Mouse (Mus musculus) urinary bladder, adult 18-20 months (tissue): ENCODE results near the gene Eif4g3.

Experiments used
- DNase-seq, 2 experiments: peaks; one replicate each; pipeline ENCODE4 v3.0.0; 2022; ENCODE audit warnings: low spot score in 2 of 2, mixed read lengths in 2 of 2

Eif4g3 gene

GRCm38 (mm10) chr4:138161550-138161949 lies 168.7 kb downstream of the Eif4g3 start:
- no peak for DNase-seq

DNA sequence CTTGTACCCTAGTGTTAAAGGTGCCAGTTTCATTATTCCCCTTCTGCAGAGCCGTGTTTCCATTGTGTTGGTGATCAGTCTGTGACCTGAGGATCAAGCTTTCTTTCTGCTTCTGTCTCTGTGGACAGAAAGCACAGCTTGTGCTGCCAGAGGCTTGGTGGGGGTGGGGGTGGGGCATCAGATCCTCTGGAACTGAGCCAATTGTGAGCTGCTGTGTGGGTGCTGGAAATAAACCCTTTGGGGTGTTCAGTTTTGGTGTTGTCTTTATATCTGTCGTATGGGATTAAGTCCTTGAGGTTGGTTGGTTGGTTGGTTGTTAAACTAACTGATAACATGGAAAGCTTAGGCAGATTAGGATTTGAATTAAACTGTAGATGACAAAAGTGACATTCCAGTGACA lies 171.0 kb downstream of the Eif4g3 start:
- DNase-seq: no peak

- no peak for DNase-seq
Measured at GRCm38 (mm10) chr4:138164860-138165259, 172.0 kb downstream of the Eif4g3 start.

DNA sequence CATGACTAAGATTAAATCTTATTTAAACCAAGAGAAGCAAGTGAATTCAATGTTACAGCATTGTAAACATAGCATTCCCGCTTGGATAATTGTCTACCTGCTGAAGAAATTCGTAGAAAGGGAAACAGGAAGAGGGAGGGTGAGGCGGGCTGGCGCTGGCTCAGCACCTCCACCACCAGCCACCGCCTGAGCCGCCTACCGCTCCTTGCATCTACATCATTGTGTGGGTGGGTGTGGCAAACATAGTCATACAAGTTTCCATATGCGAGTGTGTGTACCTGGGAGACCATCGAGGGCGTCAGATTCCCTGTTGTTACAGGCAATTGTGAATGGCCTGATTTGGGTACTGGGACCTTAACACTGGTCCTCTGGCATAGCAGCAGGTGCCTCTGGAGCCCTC lies 173.7 kb downstream of the Eif4g3 start:
- DNase-seq: no peak

GRCm38 (mm10) chr4:138168162-138168561 lies 175.3 kb downstream of the Eif4g3 start:
- no peak for DNase-seq

GRCm38 (mm10) chr4:138169420-138169819 lies 176.6 kb downstream of the Eif4g3 start:
- DNase-seq: no peak

DNA sequence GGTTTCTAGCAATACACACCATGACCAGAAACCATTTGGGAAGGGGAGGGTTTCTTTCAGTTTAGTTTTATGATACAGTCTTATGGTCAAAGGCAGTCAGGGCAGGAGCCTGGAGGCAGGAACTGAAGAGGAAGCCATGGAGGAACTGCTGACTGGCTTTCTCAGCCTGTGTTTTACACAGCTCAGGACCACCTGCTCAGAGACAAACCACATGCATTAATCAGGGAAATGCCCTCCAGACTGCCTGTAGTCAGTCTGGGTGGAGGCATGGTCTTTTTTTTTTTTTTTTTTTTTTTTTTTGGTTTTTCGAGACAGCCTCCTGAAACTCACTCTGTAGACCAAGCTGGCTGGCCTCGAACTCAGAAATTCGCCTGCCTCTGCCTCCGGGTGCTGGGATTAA lies 179.9 kb downstream of the Eif4g3 start:
- no peak for DNase-seq

DNA sequence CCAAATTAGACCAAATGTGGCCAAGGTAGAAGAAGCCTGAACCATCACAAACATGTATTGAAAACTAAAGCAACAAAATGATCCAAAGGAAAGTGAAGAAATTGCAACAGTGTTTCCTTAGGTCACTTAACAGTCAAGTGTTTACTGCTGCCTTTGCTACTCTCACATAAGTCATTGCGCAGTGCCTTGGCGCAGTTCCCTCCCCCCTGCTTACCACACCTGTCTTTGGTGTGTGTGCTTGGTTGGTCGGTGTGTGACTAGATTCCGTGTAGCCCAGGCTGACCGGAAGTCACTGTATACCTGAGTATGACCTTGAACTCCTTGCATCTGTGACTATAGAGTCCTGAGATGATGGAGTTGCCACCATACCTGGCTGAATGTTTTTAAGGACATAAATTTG lies 186.6 kb downstream of the Eif4g3 start:
- DNase-seq: no peak

- no peak for DNase-seq
Measured at GRCm38 (mm10) chr4:138180719-138181118, 187.9 kb downstream of the Eif4g3 start.

GRCm38 (mm10) chr4:138184056-138184455 lies 191.2 kb downstream of the Eif4g3 start:
- DNase-seq: no peak

- no peak for DNase-seq
Measured at GRCm38 (mm10) chr4:138184573-138184981, 191.8 kb downstream of the Eif4g3 start.

DNA sequence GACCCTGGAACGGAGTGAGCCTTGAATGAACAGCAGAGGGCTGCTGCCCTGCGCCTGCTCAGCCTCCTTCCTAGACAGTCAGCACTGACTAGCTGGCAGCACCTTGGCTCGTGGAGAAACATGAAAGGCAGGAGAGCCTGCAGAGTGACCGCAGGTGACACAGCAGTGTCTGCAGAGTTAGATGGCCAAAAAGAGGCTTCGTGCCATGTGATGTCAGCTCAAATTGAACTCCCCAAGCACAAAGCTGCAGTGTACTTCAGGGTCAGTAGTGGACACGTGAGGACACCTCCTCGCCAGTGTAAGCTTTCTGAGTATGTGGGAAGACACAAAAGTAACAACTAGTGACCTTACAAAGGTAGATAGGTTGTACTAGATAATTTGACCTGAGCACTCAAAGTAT lies 193.1 kb downstream of the Eif4g3 start:
- no peak for DNase-seq

GRCm38 (mm10) chr4:138187995-138188394 lies 195.2 kb downstream of the Eif4g3 start:
- no peak for DNase-seq

GRCm38 (mm10) chr4:138192561-138192960 lies 199.7 kb downstream of the Eif4g3 start:
- DNase-seq: no peak

- no peak for DNase-seq
Measured at GRCm38 (mm10) chr4:138200769-138201168, 207.9 kb downstream of the Eif4g3 start.

DNA sequence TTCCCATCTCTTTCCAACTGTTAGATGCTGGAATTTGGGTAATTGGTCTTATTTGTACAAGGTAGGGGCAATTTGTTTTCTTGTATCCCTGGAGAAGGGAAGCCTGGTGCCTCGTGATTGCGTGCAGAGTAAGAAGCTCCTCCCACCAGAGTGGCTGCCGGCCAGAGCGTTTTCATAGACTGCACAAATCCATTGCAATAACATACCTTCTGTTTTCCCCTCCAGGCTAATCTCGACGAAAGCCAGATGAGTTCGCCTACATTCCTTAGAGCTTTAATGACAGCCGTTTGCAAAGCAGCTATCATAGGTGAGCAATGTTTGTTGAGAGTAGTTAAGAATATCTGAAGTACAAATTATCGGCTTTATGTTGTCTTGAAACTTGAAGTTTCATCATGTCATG lies 208.9 kb downstream of the Eif4g3 start:
- no peak for DNase-seq

- no peak for DNase-seq
Measured at GRCm38 (mm10) chr4:138210116-138210515, 217.3 kb downstream of the Eif4g3 start.

GRCm38 (mm10) chr4:138213861-138214260 lies 221.0 kb downstream of the Eif4g3 start:
- DNase-seq: peak in 1 of 2 experiments; percentile 24

GRCm38 (mm10) chr4:138215671-138216199 lies 222.9 kb downstream of the Eif4g3 start:
- DNase-seq: no peak

DNA sequence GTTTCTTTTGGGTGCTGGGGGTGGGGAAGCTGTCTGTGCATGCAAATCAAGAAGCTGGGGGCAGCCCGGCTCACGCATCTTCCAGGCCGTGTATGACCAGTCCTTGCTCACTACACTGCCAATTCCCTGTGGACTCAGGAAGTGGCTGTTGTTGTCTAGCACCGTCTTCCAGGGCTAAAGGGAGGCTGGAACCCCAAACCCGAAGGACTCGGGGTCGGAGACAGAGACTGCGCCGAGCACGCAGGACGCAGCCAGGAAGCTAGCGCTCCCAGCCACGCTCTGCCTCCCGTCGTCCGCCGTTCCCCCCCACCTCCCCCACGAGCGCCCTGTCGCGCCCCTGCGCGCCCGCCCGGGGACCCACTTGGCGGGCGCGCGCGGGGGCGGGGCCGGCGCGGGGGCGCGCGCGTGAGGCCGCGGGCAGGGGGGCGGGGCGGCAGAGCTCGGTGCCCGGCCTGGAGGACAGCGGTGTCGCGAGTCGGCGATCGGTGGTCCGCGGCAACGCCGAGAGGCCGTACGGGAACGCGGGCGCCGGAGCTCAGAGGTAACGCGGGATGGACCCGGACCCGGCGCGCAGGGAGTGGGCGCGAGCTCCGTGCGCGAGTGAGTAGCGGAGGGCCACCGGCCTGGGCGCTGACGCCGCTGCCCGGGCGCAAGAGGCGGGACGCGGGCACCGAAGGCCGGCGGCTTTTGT lies 223.5 kb downstream of the Eif4g3 start, which contains the start of gene Hp1bp3:
Gene Hp1bp3 (plus strand): TSS at position 97 of the 691 bp plus-strand sequence.
- peak; percentile 55 to 65 for DNase-seq

GRCm38 (mm10) chr4:138216891-138217392 lies 224.1 kb downstream of the Eif4g3 start:
- peak; percentile 90 to 97 for DNase-seq

DNA sequence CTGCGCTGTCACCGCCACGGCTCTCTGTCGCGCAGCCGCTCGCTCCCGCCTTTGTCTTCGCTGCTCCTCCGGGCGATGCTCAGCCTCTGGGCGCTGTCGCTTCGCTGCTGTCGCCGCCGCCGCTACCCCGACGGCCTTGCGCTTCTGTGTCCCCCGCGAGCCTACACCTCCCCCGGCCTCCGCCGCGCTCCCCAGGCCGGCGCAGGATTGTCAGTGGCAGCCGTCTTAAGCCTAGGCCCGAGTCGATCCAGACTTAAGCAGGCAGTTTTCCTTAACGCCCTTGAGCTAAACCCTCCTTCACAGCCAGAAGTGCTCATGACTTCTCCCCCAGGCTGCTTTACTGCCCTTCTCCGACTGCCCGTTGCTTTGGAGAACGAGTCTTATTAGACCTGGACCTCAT lies 224.6 kb downstream of the Eif4g3 start:
- no peak for DNase-seq

GRCm38 (mm10) chr4:138217951-138218685 lies 225.3 kb downstream of the Eif4g3 start:
- no peak for DNase-seq
